Mouse (Mus musculus): Measurements from ENCODE around the gene Slit1.

DNA sequence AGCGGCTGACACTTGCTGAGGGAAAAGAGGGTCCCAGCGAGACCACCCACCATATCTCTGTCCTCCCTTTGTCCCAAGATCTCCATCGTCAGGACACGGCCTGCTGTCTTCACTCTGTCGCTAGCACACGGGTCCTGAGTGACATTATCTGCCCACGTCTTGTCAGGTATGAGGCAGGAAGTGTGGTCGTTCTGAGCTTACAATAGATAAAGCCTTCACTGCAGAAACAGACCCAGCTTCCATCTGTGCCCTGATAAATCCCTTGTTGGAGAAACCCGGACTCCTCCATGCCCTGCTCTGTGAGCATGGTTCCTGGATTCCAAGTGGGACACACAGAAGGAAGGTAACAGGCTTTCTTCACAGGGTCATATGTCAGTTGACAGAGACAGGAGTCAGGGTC lies 48.9 kb downstream of the Slit1 start:
- no peak for TF ChIP-seq GATA1 (IDR thresholded peaks at IDR 0.05; ENCODE audit: low read length)
- no peak for TF ChIP-seq TAL1 (IDR thresholded peaks at IDR 0.05; ENCODE audit: low read length)
